Mouse (Mus musculus) liver, embryonic 14.5 days (tissue): Measurements from ENCODE around the gene Abi1. TPM values are rescaled to one million over a fixed set of nuclear protein-coding genes. Genes with fewer than 3 reads are reported as not detected.

Experiments
- ATAC-seq: fragments of 200-750 bp; cut with Nextera tagmentation; 2 replicates; pipeline ENCODE4 v1.8.0; 2017; ENCODE audit warnings: moderate number of reproducible peaks, mild to moderate bottlenecking, moderate library complexity; ENCODE audit not compliant: insufficient read depth
- DNase-seq, 3 experiments: peaks; one replicate each; pipeline ENCODE4 v3.0.0-alpha.2; 2012 to 2013; ENCODE audit warnings: low read depth in 3 of 3, low spot score in 3 of 3
- H3K27ac ChIP-seq: fragments of 300-500 bp; sonication (generic); 2 replicates; pipeline ENCODE4 v1.5.1; 2014; ENCODE audit warnings: moderate library complexity, mild to moderate bottlenecking, control low read depth, inconsistent platforms
- H3K27me3 ChIP-seq: fragments of 300-500 bp; sonication (generic); 2 replicates; pipeline ENCODE4 v1.6.1; 2014; ENCODE audit warnings: mild to moderate bottlenecking, low read length, moderate library complexity; ENCODE audit not compliant: control insufficient read depth, insufficient read depth
- H3K36me3 ChIP-seq: fragments of 300-500 bp; sonication (generic); replicated peaks from 2 replicates; pipeline ENCODE4 v1.6.1; 2014; ENCODE audit warnings: low read depth; ENCODE audit not compliant: control insufficient read depth, insufficient read depth
- H3K4me1 ChIP-seq, 2 experiments: fragments of 200-500 bp in 1 of 2; fragments of 300-500 bp in 1 of 2; sonication (generic) in 1 of 2; replicated peaks; 2 replicates each; pipeline ENCODE4 v1.6.1; 2012 to 2014; ENCODE audit warnings: antibody characterized with exemption in 1 of 2, inconsistent platforms in 1 of 2, low read length in 1 of 2; ENCODE audit not compliant: control insufficient read depth in 2 of 2, insufficient read depth in 2 of 2
- H3K4me2 ChIP-seq: fragments of 300-500 bp; sonication (generic); 2 replicates; pipeline ENCODE4 v1.6.1; 2014; ENCODE audit warnings: low read depth, mild to moderate bottlenecking, control low read depth, moderate library complexity
- H3K4me3 ChIP-seq, 2 experiments: fragments of 200-500 bp in 1 of 2; fragments of 300-500 bp in 1 of 2; sonication (generic) in 1 of 2; 2 replicates each; pipeline ENCODE4 v1.5.1; 2012 to 2014; ENCODE audit warnings: low read depth in 2 of 2, low read length in 2 of 2, mild to moderate bottlenecking in 2 of 2, control low read depth in 1 of 2, inconsistent platforms in 1 of 2, moderate library complexity in 1 of 2; ENCODE audit not compliant: insufficient read depth in 1 of 2
- H3K9ac ChIP-seq: fragments of 300-500 bp; sonication (generic); replicated peaks from 2 replicates; pipeline ENCODE4 v1.6.1; 2014; ENCODE audit warnings: mild to moderate bottlenecking, control low read depth, moderate library complexity
- H3K9me3 ChIP-seq: fragments of 300-500 bp; sonication (generic); 2 replicates; pipeline ENCODE4 v1.6.1; 2016; ENCODE audit warnings: low read length, mixed read lengths; ENCODE audit not compliant: control insufficient read depth
- CTCF ChIP-seq: IDR thresholded peaks from 2 replicates; pipeline ENCODE4 v1.5.1; 2016; ENCODE audit warnings: antibody characterized with exemption, low read depth, control low read depth
- EP300 ChIP-seq: IDR thresholded peaks from 2 replicates; pipeline ENCODE4 v1.6.1; 2016; ENCODE audit warnings: antibody characterized with exemption, low read depth
- WGBS: fragments of 180-500 bp; shearing (Covaris S2); extraction: QIAGEN DNeasy Blood & Tissue Kit; methylation state at CpG from one replicate; pipeline ENCODE4 v1.1.7; 2014; ENCODE audit not compliant: insufficient replicate concordance; 5-methylcytosine and 5-hydroxymethylcytosine counted together
- polyA plus RNA-seq, 2 experiments: library from polyadenylated mRNA; depleted of rRNA in 1 of 2; stranded (reverse) in 1 of 2; unstranded in 1 of 2; fragments of >200 nt; fragmentation: Nextera tagmentation in 1 of 2; extraction: Ambion mirVana in 1 of 2; gene quantifications; 2 replicates each; pipeline versions ENCODE4 v1.2.1 to v1.2.3; 2012 to 2014

The Abi1 gene
- polyA plus RNA-seq (2012; rRNA removed) = 22.4 and 24.4 TPM in 2 replicates
- polyA plus RNA-seq (2014; fragmentation: Nextera tagmentation; extraction: Ambion mirVana) = 14.8 and 16.2 TPM in 2 replicates

- under 1% methylated on average over 24 of the region's 24 CpGs for WGBS
- TF ChIP-seq EP300 (peak; percentile 72), CTCF (peak; percentile 8)
These were observed at the start of gene Abi1 for GRCm38 (mm10) chr2:23040001-23040646. Gene Abi1 (minus strand): TSS chr2:23040241.

GRCm38 (mm10) chr2:23084540-23084939 is 44.5 kb upstream of the Abi1 start:
- DNase-seq (no peak), ATAC-seq (no peak)
- Histone ChIP-seq H3K4me1 (no peaks in the 10 kb centered on the region), H3K4me3 (no peak overlapping the region), H3K9me3 (no peaks in the 10 kb centered on the region), H3K9ac (no peak overlapping the region), H3K4me2 (no peak overlapping the region), H3K36me3 (peaks cover 3% of the 10 kb centered on the region), H3K27me3 (no peaks in the 10 kb centered on the region), H3K27ac (no peak overlapping the region)
- TF ChIP-seq EP300 = no peak
- WGBS = 90% methylated on average over 8 of the region's 8 CpGs

More at GRCm38 (mm10) chr2:23040001-23040646, at the start of gene Abi1:
- Histone ChIP-seq H3K9me3 (no peaks in the 10 kb centered on the region), H3K4me3 (peak within 1 kb of the TSS; percentile 96 to 98), H3K4me2 (peak within 1 kb of the TSS; percentile 88), H3K4me1 (peaks cover 5 to 10% of the 10 kb centered on the region in 2 experiments), H3K27ac (peak within 1 kb of the TSS; percentile 91), H3K9ac (peak within 1 kb of the TSS; percentile 94), H3K27me3 (no peaks in the 10 kb centered on the region), H3K36me3 (no peaks in the 10 kb centered on the region)
- ATAC-seq = peak; percentile 91
- peak; percentile 94 to 97 (median 97) for DNase-seq

- no peak overlapping the region for H3K9ac ChIP-seq
- TF ChIP-seq CTCF (no peak), EP300 (no peak)
- no peaks in the 10 kb centered on the region for H3K27me3 ChIP-seq
- no peak overlapping the region for H3K4me3 ChIP-seq
- H3K9me3 ChIP-seq = no peaks in the 10 kb centered on the region; the same call in 1 of the 2 replicates
- 80% methylated on average over 2 of the region's 2 CpGs for WGBS
- no peak overlapping the region for H3K27ac ChIP-seq
- ATAC-seq (no peak), DNase-seq (no peak)
- H3K4me1 ChIP-seq = no peaks in the 10 kb centered on the region
- H3K36me3 ChIP-seq = peaks cover 7% of the 10 kb centered on the region
- H3K4me2 ChIP-seq = no peak overlapping the region
These were observed 38.5 kb upstream of the Abi1 start for GRCm38 (mm10) chr2:23078588-23078987.

GRCm38 (mm10) chr2:23077693-23078092 is 37.7 kb upstream of the Abi1 start:
- Histone ChIP-seq H3K36me3 (peaks cover 7% of the 10 kb centered on the region), H3K9me3 (no peaks in the 10 kb centered on the region; the same call in 1 of the 2 replicates), H3K4me1 (no peaks in the 10 kb centered on the region), H3K27me3 (no peaks in the 10 kb centered on the region), H3K9ac (no peak overlapping the region), H3K27ac (no peak overlapping the region), H3K4me2 (no peak overlapping the region), H3K4me3 (no peak overlapping the region)
- WGBS = 64% methylated on average over 5 of the region's 5 CpGs
- DNase-seq = no peak
- TF ChIP-seq EP300 = no peak
- TF ChIP-seq CTCF = no peak
- no peak for ATAC-seq

- TF ChIP-seq EP300 (no peak), CTCF (0 out of 2 replicates have a peak, but pooled peaks have one; percentile 33)
- no peak overlapping the region for H3K4me2 ChIP-seq
- H3K27me3 ChIP-seq = no peaks in the 10 kb centered on the region
- H3K4me1 ChIP-seq = no peaks in the 10 kb centered on the region
- ATAC-seq = no peak
- H3K9ac ChIP-seq = no peak overlapping the region
- no peaks in the 10 kb centered on the region; the same call in 1 of the 2 replicates for H3K9me3 ChIP-seq
- peaks cover 7% of the 10 kb centered on the region for H3K36me3 ChIP-seq
- no peak overlapping the region for H3K4me3 ChIP-seq
- no peak for DNase-seq
- no peak overlapping the region for H3K27ac ChIP-seq
These were observed 36.7 kb upstream of the Abi1 start for GRCm38 (mm10) chr2:23076783-23077182.
